Mouse (Mus musculus) brown adipose tissue, adult 24 weeks (tissue): ENCODE measurements around the gene Iscu. TPM values are rescaled to one million over a fixed set of nuclear protein-coding genes. Genes with fewer than 3 reads are reported as not detected.

Experiments
- H3K27ac ChIP-seq: fragments of 200-500 bp; replicated peaks from 2 replicates; pipeline ENCODE4 v1.5.1; 2012; ENCODE audit warnings: low read depth, mild to moderate bottlenecking, low read length
- H3K4me1 ChIP-seq: fragments of 200-500 bp; 2 replicates; pipeline ENCODE4 v1.6.1; 2012; ENCODE audit warnings: low read length, mixed read lengths; ENCODE audit not compliant: control insufficient read depth, insufficient read depth, insufficient read length
- H3K4me3 ChIP-seq: fragments of 200-500 bp; 2 replicates; pipeline ENCODE4 v1.5.1; 2012; ENCODE audit warnings: low read depth, mild to moderate bottlenecking, low read length, moderate library complexity; ENCODE audit not compliant: insufficient read depth
- polyA plus RNA-seq: library from polyadenylated mRNA; stranded (reverse); fragments of >200 nt; gene quantifications from 2 replicates; pipeline ENCODE4 v1.2.4, GENCODE M21; 2012; ENCODE audit not compliant: missing spikeins, insufficient read depth, insufficient read length

Iscu gene
- 426 and 447 TPM in 2 replicates for polyA plus RNA-seq

DNA sequence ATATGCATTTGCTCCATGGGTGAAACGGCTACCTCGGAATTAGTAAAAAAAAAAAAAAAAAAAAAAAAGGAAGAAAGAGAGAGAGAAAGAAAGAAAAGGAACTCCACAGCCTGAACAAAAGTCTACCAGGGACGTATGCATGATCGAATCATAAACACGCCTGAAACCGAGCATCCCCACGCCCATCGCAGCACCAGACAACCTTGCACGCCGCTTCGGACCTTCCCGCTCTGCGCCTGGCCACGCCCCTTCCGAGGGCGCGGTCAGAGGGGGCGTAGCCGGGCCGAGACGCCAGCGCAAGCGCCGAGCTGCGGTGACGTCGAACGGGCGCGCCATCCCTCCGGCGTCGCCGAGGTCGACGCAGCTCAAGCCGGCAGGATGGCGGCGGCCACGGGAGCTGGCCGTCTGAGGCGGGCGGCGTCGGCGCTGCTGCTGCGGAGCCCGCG lies at the start of gene Iscu, which contains the start of gene Sart3:
Gene Iscu (plus strand): TSS at position 299 of the 446 bp plus-strand sequence.
Gene Sart3 (minus strand): TSS at position 61 of the 446 bp plus-strand sequence.
- Histone ChIP-seq H3K4me1 (peaks cover 5% of the 10 kb centered on the region; the same call in 1 of the 2 replicates), H3K4me3 (peak within 1 kb of the TSS; percentile 93), H3K27ac (peak within 1 kb of the TSS; percentile 99)

DNA sequence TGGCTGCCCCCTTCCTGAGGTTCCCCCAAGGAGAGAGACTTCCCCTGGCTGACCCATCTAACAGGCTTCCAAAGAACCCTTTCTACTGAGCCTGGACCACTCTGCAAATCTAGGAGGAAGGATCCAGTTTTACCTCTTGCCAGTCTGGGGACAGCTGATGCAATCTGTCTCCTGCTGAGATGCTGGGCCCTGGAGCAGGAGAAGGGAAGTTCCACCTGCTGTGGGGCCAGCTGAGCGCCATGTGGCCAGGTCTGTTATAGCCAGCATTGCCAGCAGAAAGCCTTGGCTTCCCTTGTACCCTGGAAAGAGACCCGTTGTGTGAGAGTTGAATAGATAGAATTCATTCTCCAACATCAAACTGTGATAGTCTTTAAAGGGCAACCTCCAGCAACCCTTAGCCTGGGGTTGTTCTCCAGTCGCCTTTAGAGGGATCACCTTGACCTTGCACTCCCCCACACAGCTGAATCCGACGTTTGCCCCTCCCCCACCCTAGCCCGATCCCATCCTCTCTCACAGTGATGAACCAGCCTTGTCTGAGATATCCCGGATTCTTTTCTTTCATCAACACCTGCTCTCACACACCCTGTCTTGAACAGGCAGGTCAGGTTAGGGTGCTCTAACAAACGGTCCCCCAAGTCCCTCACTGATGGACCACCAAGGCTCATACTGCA lies 48.8 kb upstream of the Iscu start:
- Histone ChIP-seq H3K27ac (no peak overlapping the region), H3K4me3 (no peak overlapping the region)

DNA sequence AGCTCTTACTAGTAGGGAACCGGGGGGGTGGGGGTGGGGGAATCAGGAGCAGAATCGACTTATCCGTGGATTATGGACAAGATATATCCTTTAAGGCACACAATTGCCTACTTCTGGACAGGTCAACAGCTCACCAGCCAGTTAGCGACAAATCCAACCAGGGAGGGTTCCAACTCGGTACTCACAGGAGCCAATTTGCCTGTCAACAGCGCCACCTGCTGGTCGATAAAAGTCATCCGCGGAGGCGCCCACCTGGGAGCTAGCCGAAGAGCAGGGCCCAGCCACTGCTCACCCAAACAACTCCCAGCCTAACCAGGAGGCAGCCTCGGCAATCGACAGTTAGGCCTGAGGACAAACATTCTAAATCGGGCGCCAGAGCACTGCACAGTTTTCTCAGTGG lies 48.1 kb upstream of the Iscu start, which contains the start of gene 1700069L16Rik:
Gene 1700069L16Rik (minus strand): TSS at position 327 of the 400 bp plus-strand sequence.
- Histone ChIP-seq H3K4me3 (no peak within 1 kb of the TSS), H3K4me1 (no peaks in the 10 kb centered on the region), H3K27ac (no peak within 1 kb of the TSS)

More for the DNA sequence above, 48.8 kb upstream of the Iscu start:
- H3K4me1 ChIP-seq: no peaks in the 10 kb centered on the region

DNA sequence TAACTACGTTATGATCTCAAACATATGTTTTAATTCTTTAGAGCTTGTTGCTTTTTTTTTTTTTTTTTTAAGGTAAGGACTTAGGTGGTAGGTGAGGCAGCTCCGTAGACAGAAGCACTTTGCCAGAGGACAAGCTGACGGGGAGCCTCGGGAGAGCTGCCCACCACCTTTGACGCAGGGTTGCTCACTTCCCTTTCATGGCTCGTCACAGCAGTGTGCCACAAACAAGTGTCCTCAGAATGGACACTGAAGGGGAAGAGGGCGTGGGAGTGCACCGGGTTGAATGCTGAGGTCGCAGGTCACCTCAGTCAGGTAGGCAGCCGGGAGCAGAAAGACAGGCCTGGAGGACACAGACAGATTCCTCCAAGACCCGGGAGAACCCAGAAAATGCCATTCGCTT lies 47.1 kb upstream of the Iscu start:
- Histone ChIP-seq H3K27ac (no peak overlapping the region), H3K4me1 (no peaks in the 10 kb centered on the region), H3K4me3 (no peak overlapping the region)

DNA sequence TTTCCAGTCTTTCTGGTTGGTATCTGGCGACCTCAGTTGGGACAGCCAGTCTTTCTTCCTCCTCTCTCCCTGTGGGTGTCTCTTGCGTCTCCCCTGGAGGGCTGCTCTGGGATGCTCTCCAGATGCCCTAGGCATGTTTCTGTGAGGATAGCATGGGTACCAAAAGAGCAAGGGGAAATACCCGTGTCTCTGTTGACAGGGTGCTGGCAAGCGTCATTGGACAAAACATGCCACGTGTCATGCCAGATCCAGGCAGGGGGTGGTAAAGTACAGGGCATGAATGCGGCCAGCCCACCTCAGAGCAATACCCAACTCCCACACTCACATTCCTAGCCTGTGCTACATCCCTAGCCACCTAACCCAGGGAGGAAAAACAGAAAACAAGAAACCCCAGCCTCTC lies 45.9 kb upstream of the Iscu start:
- Histone ChIP-seq H3K4me3 (no peak overlapping the region), H3K4me1 (no peaks in the 10 kb centered on the region), H3K27ac (no peak overlapping the region)

DNA sequence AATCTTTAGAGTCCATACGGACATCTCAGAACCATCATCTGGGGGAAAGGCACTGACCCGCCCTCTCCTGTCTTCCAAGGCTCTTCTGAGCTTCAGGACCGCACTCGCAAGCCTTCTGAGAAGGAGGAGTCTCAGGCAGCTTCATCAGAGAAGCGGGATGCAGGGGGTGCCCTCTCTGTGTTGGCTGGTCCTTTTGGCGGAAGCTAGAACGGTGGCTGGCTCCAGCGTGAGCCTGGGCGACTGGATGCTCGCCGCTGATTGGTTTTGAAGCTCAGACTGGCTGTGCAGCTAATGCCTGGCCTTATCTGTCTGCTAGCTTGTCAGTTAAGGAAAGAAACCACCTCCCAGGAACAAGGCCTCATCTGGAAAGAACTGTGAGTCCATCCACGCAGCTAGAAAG lies 45.3 kb upstream of the Iscu start:
- Histone ChIP-seq H3K4me3 (no peak overlapping the region), H3K4me1 (no peaks in the 10 kb centered on the region), H3K27ac (no peak overlapping the region)

DNA sequence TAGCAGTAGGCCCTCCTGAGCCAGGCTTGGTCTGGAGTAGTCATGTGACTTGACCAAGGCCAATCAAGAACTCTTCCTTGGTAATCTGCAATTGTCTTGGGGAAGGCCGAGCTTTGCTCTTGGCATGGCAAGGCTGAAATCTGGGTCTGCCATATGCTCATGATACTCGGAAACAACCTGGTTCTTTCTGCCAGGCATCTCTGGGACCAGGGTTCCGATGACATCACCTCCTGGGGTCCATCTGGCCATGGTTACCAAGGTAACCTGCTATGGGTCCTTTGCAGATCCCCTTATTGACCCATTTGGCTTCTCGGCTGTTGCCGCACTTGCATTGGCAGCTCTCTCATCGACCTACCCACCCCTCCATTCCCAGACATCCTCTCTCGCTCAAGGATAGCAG lies 44.5 kb upstream of the Iscu start:
- Histone ChIP-seq H3K4me1 (no peaks in the 10 kb centered on the region), H3K27ac (no peak overlapping the region), H3K4me3 (no peak overlapping the region)

DNA sequence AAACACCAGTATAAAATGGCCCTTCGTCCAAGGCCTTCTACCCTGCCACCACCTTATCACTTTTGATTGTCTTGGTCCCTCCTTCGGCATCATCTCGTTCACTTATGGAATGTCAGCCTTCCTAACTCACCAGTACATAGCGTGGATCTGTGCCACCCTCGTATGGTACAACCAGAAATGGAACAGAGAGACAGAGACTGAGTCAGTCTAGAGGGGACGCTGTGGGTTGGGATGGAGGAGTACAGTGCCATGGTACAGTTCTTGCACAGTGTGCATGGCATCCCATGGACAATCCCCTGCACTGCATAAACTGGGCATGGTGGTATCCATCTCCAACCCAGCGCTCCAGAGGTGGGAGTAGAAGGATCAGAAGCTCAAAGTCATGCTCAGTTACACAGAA lies 43.9 kb upstream of the Iscu start:
- Histone ChIP-seq H3K4me3 (no peak overlapping the region), H3K27ac (no peak overlapping the region), H3K4me1 (no peaks in the 10 kb centered on the region)

DNA sequence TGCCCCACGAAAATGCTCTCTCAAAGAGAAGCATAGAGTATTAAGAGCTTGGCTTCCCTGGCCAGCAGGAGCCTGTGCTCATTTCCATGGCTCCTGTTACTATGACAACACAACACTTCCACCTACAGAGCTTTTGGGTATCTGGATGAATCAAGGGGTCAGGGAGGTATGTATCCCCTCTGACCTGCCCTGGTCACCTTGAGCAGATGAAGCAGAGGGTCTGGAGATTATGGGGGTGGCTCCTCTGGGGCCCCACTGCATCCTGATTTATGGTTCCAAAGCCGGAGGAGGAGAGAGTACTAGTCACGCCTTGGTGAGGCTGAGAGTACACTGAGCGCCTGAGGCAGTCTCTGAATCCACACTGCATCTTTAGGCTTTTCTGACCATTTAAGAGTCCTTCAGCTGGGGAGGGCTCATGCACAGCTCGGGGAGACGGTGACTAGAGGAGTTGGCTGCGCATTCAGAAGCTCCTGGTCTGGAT lies 41.9 kb upstream of the Iscu start:
- Histone ChIP-seq H3K4me3 (no peak overlapping the region), H3K27ac (no peak overlapping the region), H3K4me1 (no peaks in the 10 kb centered on the region)

DNA sequence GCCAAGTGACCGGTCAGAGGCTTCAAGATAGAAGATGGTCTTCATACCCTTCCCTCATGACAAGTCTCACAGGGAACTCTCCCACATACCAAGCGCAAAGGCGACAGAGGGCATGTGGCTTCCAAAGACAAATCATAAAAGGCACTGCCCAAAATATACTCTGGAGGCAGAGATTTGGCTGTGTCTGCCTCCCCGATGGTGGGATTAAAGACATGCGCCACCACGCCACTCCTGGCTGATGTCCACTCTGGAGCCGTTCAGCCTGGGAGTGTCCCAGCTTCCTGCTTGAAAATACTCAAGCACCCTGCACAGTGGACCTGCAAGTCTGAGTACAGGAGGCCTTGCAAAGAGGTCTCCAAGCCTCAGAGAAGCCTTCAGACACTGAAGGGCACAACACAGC lies 41.4 kb upstream of the Iscu start:
- Histone ChIP-seq H3K4me3 (no peak overlapping the region), H3K27ac (no peak overlapping the region), H3K4me1 (0 out of 2 replicates have a peak, but pooled peaks cover under 1% of the 10 kb centered on the region)

DNA sequence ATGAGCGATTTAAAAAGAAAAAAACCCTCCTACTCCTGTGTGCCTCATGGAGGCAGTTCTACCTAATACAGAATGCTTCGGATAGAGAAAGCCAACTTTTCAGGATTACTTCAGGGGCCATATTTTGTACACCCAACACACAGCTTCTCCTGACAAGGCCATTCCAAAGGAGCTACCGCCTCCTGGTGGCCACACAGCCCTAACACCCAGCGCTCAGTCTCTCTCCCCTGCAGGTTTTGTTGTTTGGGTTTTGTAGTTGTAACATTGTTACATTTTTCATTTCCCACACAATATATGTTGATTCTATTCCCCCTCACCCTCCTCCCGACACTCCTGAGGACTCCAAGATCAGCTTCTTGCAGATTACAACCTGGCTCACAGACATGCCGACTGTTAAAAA lies 40.4 kb upstream of the Iscu start:
- Histone ChIP-seq H3K4me1 (peaks cover 6% of the 10 kb centered on the region; the same call in 1 of the 2 replicates), H3K4me3 (no peak overlapping the region), H3K27ac (no peak overlapping the region)

DNA sequence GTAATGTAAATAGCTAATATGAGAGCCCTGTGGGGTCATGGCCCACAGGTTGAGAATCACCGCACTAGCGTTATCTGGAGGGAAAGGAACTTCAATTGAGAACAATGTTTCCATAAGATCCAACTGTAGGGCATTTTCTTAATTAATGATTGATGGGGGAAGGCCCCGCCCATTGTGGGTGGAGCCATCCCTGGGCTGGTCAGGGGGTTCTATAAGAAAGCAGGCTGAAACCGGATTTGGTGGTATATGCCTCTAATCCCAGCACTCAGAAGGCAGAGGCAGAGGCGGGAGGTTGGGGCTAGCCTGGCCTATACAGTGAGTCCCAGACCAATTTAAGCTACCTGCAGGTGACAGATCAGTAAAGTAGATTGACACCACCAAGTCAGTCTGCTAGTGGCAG lies 38.2 kb upstream of the Iscu start:
- peaks cover 6% of the 10 kb centered on the region; the same call in 1 of the 2 replicates for H3K4me1 ChIP-seq
- no peak overlapping the region for H3K27ac ChIP-seq
- H3K4me3 ChIP-seq: no peak overlapping the region

DNA sequence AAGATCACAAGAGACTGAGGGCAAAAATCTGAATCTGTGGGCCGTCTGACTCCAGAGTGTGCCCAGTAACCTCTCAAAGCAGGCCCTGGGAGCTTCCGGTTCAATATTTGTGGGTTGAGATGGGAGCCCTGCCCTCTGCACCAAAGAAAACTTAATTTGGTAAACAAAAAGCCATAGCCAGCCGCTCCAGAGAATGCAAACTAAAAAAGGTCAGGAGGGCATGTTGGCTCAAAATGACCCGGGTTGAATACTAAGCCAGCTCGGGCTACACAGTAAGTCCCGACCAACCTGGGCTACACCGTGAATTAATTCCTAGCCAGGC lies 37.6 kb upstream of the Iscu start:
- Histone ChIP-seq H3K4me1 (peaks cover 6% of the 10 kb centered on the region; the same call in 1 of the 2 replicates), H3K27ac (peak overlapping the region; percentile 70; the same call in 1 of the 2 replicates), H3K4me3 (peak overlapping the region; percentile 64)

DNA sequence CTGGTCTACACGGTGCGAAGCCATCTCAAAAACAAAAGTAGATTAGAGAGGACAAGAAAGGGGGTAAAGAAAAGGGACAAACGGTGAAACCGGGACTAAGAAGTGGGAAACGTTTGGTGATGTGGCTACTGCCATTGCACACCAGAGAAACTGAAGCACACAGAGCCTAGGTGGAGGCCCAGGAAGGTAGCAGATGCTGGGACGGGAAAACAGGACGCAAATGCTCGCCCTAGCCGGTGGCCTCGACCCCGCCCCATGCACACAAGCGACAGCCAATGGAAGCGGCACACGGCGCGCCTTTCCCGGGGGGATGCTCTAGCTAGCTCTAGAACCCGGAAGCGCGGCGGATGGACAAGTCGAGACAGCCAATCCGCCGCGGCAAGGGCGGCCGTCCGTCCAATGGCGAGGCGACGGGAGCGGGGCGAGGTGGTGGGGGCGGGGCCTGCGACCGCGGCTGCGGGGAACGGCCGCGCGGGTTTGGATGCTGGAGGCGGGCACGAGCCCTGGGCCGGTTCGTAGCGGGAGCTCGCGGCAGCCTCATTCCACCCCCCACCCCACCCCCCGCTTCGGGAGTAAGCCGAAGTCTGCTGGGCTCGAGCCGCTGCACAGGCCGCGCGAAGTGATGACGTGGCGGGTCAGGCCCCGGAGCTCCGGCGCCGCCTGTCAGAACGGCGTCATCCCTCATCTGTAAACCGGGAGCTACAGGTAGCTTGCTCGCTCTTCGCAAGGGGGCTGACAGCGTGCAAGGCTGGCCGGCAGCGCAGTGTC lies 37.0 kb upstream of the Iscu start, which contains the start of gene Ficd:
Gene Ficd (plus strand): TSS at position 459 of the 768 bp plus-strand sequence.
- Histone ChIP-seq H3K27ac (peak within 1 kb of the TSS; percentile 78), H3K4me3 (peak within 1 kb of the TSS; percentile 86), H3K4me1 (peaks cover 6% of the 10 kb centered on the region; the same call in 1 of the 2 replicates)

DNA sequence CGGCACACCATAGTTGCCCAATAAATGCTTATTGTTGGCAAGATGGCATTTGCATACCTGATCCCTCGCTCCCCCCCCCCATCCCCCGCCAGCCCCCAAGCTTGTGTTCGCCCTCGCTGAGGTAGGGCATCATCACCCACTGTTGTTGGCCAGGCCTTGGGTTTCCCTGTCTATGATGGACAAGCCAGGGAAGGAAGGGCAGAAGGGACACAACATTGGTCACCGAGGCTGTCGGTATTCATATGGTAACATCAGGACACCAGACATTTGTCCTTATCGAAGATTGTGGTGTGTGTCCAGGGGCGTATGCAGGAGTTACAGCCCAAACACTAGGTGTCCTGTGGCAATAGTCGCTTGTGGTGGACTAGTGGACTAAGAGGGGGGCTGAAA lies 36.4 kb upstream of the Iscu start:
- Histone ChIP-seq H3K4me3 (peak overlapping the region; percentile 86), H3K27ac (peak overlapping the region; percentile 78; the same call in 1 of the 2 replicates), H3K4me1 (peaks cover 6% of the 10 kb centered on the region; the same call in 1 of the 2 replicates)
